Mouse (Mus musculus) embryo, embryonic 11.5 days (tissue): Measurements from ENCODE around the gene Hspa1a.
"Not testable (repeated sequence)": the region's sequence is repeated elsewhere in the genome, so short reads cannot be mapped to it uniquely, and the experiment has no call there.

Experiments used
- DNase-seq: peaks from one replicate; pipeline ENCODE4 v3.0.0-alpha.2; 2012; ENCODE audit warnings: low read depth, low spot score

Hspa1a gene

GRCm38 (mm10) chr17:34948721-34949552 lies 23.0 kb downstream of the Hspa1a start:
- DNase-seq: not testable (repeated sequence)

DNA sequence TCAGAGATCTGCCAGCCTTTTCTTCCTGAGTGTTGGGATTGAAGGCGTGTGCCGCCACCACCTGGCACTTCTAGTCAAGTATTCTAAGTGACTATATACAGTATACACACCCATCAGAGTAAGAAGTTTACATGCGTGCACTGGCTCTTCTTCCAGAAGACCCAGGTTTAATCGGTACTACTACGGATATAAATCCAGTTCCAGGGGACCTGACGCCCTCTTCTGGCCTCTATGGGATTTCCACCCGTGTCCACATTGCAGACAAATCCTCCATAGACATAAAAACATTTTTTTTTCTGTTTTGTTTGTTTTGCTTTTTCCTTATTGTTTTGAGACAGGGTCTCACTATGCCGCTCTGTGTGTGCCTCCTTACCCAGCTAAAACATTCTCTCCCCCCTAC lies 24.4 kb downstream of the Hspa1a start:
- no peak for DNase-seq

GRCm38 (mm10) chr17:34946486-34947140 lies 25.3 kb downstream of the Hspa1a start:
- DNase-seq: no peak

GRCm38 (mm10) chr17:34944362-34944761 lies 27.6 kb downstream of the Hspa1a start:
- no peak for DNase-seq

DNA sequence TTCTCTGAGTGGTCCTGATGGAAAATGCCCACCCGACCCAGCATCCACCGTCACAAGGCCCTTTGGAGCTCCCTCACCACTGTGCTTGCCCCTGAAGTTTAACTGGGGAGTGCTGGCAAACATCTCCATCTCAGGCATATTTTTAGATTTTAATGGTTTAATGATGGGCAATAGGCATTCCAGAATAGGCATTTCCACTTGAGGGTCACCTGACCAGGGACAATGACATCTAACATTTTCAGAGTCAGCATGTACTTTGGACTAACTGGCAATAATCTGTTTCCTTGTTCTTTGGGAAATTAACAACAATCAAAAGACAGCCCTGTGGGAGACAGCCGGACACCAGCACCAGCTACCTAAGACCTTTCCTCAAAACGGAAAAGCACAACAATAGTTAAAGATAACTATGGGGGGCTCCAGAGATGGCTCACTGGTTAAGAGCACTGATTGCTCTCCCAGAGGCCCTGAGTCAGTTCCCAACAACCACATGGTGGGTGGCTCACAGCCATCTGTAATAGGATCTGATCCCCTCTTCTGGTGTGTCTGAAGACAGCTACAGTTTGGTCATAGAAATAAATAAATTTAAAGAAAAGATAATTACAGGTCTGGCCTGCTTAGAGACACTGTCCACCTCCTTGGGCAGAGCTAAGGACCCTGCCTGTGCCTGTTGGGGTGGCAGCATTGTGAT lies 28.7 kb downstream of the Hspa1a start:
- no peak for DNase-seq

GRCm38 (mm10) chr17:34941344-34942041 lies 30.5 kb downstream of the Hspa1a start:
- DNase-seq: no peak

- DNase-seq: no peak
Observed at GRCm38 (mm10) chr17:34937960-34938505, 33.9 kb downstream of the Hspa1a start.

DNA sequence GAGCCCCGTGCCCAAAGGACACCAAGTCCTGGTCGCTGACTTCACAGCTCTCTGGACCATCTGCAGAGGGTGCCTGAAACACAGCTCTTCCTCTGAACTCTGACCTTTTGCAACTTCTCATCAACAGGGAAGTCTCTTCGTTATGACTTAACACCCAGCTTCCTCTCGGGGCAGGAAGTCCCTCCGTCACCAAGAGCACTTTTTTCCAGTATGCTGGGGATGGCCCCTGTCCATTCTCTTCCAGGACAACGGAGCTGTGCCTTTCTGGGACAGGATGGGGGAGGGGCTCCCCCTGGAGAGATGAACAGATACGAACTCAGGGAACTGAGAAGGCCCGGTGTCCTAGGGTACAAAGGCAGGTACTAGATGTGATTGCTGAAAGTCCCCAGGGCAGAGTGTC lies 37.1 kb downstream of the Hspa1a start:
- DNase-seq: no peak

GRCm38 (mm10) chr17:34934031-34934430 lies 37.9 kb downstream of the Hspa1a start:
- DNase-seq: no peak

DNA sequence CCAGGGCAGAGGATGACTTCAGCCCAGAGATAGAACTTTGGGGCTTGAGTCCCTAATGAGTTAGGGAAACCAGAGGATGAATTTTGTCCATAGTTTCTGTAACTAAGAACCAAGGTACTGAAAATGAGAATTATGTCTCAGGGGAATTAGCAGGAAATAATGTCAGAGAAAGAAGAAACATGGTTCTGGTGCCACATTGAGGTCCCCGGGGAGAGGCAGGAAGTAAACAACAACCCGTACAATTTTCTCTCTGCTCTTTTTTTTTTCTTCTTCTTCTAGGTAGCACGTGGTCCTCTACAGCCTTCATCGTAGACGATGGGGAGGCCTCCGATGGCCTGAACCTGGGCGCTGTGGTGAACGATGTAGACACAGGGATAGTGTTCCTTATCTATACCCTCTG lies 39.7 kb downstream of the Hspa1a start:
- DNase-seq: no peak

DNA sequence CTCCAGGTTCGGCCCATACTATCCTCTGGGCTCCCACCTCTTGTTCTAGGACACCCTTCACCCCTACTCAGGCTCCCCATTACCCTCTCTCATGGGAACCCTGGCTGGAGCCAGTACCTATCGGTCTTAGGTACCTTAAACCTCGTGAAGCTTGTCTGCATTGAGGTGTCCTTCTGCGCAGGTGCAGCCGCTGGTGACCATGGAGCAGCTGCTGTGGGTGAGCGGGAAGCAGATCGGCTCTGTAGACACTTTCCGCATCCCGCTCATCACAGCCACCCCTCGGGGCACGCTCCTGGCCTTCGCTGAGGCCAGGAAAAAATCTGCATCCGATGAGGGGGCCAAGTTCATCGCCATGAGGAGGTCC lies 40.2 kb downstream of the Hspa1a start:
- DNase-seq: no peak

DNA sequence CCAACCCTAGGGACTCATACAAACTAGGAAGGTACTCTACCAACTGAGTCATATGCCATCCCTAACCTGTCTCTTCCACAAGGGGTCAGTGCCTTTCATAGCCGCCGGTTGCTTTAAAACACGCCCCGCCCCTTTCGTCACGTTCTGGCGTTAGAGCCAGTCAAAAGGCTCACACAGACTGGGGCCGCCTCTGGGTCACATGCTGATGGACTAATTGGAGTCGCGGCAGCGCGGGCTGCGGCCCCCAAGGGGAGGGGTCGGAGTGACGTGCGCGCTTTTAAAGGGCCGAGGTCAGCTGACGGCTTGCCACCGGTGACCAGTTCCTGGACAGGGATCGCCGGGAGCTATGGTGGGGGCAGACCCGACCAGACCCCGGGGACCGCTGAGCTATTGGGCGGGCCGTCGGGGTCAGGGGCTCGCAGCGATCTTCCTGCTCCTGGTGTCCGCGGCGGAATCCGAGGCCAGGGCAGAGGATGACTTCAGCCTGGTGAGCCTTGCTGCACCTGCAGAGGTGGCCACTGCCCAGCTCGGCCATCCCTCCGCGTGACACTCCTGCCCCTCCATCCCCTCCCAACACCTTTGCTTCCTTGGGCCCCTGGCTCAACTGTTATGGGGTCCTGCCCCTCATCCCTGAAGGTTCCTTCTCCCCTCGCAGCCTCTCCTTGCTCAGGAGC lies 40.8 kb downstream of the Hspa1a start, which contains the start of gene Neu1:
Gene Neu1, plus strand, starts transcription at position 193 of the 674 bp plus-strand sequence.
- peak; percentile 96 for DNase-seq

GRCm38 (mm10) chr17:34928841-34929240 lies 43.1 kb downstream of the Hspa1a start:
- no peak for DNase-seq

DNA sequence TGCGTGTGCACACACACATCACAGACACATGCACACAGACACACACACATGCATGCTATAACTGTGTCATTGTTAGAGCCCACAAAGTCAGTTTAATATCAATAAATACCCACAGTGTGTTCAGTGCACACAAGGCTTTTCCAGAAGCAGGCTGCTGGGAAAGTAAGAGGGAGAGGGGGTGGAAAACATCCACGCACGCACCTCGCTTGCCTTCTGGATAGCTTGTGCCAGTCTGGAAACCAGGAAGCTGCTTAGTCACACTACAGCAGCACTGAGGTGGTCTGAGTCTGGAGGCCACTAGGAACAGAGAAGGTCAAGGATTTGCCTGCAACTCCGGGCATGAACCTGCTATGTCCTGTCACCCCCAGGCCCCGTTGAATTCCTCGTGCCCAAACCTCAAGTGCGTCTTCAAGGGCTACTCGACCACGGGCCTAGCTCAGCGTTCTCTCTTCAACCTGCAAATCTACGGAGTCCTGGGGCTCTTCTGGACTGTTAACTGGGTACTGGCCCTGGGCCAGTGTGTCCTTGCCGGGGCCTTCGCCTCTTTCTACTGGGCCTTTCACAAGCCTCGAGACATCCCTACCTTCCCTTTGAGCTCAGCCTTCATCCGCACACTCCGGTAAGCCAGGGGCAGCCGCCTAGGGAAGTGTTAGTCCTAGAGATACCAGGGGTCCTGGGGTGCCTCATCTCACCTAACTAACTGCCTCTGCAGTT lies 44.5 kb downstream of the Hspa1a start:
- DNase-seq: no peak

DNA sequence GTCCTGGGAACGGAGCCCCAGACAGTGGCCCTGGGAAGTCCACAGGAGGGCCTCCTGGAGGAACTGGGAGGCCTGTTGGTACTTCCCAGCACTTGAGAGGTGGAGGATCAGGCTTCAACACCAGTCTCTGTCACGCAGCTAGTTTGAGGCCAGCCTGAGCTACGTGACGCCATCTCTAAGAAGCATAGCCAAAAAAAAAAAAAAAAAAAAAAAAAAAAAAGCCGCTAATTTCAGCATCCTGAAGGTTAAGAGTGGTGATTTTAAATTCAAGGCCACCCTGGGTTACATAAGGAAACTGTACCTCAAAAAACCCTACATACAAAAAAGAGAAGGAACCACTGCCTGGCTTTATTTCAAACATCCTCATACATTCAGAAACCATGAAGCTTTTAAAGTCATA lies 47.7 kb downstream of the Hspa1a start:
- no peak for DNase-seq

DNA sequence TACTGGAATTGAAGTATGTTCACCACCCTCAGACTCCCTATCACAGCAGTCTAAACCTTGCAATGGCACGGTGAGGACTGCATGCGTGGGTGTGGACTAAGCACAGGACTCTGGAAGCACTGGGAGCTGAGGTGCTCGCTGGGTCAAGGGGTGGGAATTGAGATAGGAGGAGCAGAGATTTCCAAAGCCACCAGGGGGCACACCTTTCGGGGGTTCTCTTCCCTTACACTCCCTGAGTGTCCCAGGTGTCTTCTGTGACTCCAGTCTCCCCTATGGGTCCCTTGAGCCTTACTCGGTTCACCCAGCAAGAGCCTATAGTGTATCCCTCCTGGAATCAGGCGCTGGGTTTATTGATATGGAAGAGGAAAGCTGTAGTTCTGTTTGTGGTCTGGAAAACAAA lies 49.0 kb downstream of the Hspa1a start:
- no peak for DNase-seq
